Mouse (Mus musculus) brown adipose tissue, adult 24 weeks (tissue): ENCODE measurements around the gene Pthlh. TPM values are rescaled to one million over a fixed set of nuclear protein-coding genes. Genes with fewer than 3 reads are reported as not detected.
"Not testable (repeated sequence)": the region's sequence is repeated elsewhere in the genome, so short reads cannot be mapped to it uniquely, and the experiment has no call there.

Experiments
- H3K27ac ChIP-seq: fragments of 200-500 bp; replicated peaks from 2 replicates; pipeline ENCODE4 v1.5.1; 2012; ENCODE audit warnings: low read depth, mild to moderate bottlenecking, low read length
- H3K4me1 ChIP-seq: fragments of 200-500 bp; 2 replicates; pipeline ENCODE4 v1.6.1; 2012; ENCODE audit warnings: low read length, mixed read lengths; ENCODE audit not compliant: control insufficient read depth, insufficient read depth, insufficient read length
- H3K4me3 ChIP-seq: fragments of 200-500 bp; 2 replicates; pipeline ENCODE4 v1.5.1; 2012; ENCODE audit warnings: low read depth, mild to moderate bottlenecking, low read length, moderate library complexity; ENCODE audit not compliant: insufficient read depth
- polyA plus RNA-seq: library from polyadenylated mRNA; stranded (reverse); fragments of >200 nt; gene quantifications from 2 replicates; pipeline ENCODE4 v1.2.4, GENCODE M21; 2012; ENCODE audit not compliant: missing spikeins, insufficient read depth, insufficient read length

Gene Pthlh
- 1.7 TPM in 1 of 2 replicates, not detected in the other for polyA plus RNA-seq

DNA sequence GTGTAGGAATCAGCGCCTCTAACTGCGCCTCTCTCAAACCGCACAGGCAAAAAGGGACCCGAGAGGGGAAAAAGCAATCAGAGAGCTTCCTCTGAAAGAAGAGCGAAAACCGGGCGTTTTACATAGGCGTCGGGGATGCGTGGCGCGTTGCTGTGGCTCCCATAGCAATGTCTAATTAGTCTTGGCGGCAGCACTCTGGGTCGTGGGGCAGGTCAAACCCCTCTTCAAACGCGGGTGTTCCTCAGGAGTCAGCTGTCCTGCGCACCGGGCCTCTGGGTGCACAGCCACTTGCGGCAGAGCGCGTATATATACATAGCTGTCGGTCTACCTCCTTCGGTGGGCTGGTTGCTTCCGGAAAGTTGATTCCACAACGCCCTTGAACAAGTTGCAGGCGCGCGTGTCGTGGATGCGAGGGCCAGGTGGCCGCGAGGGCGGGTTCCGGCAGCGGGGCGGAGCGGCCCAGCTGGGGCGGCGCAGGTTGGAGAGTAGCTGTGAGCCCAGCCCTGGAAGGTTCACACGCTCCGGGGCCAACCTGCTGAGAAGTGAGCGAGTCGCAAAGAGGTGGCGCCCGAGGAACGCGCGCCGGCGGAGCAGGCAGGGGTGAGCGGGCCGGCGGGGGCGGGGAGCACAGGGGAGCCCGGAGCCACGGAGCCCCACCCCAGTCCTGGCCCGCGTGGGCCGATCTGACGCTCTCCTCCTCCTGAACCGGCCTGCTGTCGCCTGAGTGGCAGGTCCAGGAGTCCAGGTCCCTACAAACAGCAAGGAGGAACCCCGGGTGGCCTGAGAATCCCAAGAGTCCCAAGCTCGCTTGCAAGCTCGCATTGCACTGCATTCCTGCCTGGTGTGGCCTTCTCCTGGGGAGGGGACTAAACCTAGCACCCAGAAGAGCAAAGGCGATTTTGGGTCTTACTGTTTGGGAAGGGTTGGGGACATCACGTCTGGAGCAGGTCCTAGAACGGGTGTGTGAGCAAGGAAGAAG, at the start of gene Pthlh:
Gene Pthlh, minus strand, starts transcription at position 597 of the 979 bp plus-strand sequence.
- no peak within 1 kb of the TSS for H3K27ac ChIP-seq
- H3K4me3 ChIP-seq = peak within 1 kb of the TSS; percentile 55
- H3K4me1 ChIP-seq = no peaks in the 10 kb centered on the region

DNA sequence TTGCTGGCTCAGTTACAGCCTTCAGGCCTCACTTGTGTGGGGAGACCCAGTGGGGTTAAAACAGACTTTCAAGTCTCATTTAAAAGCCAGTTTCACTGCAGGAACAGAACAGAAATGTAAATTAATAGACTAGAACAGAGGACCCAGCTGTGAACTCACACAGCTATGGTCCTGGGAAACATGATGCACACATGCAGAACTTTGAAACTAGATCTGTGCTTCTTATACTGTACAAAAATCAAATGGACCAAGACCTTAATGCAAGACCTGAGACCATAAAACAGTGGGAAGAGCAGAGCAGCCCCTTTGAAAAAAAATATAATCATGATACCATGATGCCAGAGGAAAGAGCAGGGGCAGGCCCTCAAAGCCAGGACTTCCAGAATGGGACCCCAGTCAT, 49.3 kb upstream of the Pthlh start:
- H3K4me3 ChIP-seq = no peak overlapping the region
- no peak overlapping the region for H3K27ac ChIP-seq
- H3K4me1 ChIP-seq = peaks cover 3% of the 10 kb centered on the region; the same call in 1 of the 2 replicates

DNA sequence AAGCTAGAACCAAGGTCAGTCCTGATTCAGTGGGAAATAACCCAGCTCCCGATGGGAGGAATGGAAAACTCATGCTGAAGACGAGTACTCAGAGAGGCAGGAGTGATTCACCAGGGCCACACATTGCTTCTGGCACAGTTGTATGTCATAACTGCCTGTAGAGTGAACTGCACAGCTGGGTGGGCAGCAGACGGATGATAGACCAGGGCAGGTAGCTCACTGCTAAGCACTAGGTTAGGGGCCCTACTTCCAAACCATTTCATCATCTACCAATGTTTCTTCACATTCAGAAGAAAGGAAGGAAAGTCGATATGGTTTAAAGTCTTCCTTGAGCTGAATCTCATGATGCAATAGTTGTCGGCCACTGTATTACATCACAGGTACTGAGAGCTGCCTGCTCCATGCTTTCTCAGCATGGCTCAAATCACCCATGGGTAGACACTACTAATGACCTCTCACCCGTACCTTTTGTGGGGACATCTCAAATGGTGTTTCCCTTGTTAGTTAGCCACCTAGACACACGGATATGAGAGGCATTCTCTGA, 46.5 kb upstream of the Pthlh start:
- Histone ChIP-seq H3K4me1 (peaks cover 3% of the 10 kb centered on the region; the same call in 1 of the 2 replicates), H3K27ac (no peak overlapping the region), H3K4me3 (no peak overlapping the region)

DNA sequence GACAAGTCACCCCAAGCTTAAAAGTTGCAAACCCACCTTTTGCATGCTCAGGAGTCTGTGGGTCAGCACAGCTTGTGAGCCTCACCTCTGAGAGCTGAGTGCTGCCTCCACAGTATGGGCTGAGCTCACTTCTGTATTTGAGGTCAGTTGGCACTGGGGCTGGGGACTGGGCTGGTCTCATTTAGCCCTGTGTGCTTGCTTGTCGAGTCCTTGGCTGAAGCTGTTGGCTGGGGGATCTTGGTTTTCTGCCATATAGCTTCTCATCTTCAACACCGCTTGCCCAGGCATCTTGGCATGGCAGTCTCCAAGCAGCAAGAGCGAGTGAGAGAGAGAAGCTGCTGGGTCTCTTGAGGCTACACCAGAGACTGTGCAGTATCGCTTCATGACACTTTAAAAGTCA, 46.1 kb upstream of the Pthlh start:
- peaks cover 3% of the 10 kb centered on the region; the same call in 1 of the 2 replicates for H3K4me1 ChIP-seq
- no peak overlapping the region for H3K27ac ChIP-seq
- no peak overlapping the region for H3K4me3 ChIP-seq

DNA sequence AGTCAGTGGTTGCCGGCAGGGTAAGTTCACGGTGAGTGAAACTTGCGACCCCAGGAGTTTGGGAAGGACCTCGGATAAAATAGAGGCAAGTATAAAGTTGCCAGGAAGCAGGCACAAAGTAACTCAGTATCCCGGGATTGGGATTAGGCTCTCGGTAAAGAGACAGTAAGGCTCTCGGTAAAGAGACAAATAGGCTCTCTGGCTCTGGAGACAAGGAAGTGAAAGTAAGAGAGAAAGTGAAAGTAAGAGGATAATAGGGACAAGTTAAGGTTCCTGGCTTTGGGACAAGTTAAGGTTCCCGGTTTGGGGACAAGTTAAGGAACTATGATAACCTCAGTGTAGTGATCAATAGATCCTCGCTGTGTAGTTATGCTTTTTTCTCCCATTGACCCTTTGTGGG, 40.3 kb upstream of the Pthlh start:
- H3K27ac ChIP-seq, H3K4me3 ChIP-seq, H3K4me1 ChIP-seq: not testable (repeated sequence)

DNA sequence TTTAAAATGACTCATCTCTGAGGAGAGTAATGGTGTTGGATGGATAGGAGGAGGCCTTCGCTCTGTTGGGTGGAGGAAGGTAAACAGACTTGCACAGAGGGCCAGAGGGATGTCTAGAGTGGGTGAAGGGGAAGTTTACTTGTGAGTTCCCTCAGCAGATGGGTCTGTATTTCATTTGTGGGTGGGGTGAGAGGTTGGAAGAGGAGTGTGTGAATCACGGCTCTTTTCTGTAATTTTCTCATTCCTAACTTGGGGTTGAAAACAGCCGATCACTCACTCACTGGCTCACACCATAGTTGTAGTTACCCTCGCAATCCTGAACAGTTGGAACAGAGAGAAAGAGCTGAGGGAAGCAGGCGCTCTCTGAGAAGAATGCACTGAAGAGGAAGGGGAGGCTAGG, 35.6 kb upstream of the Pthlh start:
- no peak overlapping the region for H3K4me3 ChIP-seq
- no peak overlapping the region for H3K27ac ChIP-seq
- no peaks in the 10 kb centered on the region for H3K4me1 ChIP-seq

DNA sequence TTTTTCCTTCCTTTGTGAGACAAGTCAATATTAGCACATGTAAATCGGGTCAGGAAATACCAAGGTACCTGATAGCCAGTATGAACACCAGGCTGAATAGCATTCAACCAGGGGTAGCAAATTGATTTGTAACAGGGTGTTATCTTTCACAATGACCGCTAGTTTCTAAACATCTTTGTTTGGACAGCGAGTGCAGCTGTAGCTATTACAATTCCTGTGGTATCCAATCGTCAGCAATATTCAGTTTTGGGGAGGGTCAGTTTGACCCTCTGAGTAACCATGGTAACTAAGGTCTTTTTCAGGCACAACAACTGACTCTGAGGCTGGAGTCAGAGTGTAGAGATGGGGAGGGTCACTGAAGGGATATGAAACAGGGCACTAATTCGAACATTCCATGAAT, 15.3 kb upstream of the Pthlh start:
- H3K4me3 ChIP-seq = no peak overlapping the region
- no peak overlapping the region for H3K27ac ChIP-seq
- no peaks in the 10 kb centered on the region for H3K4me1 ChIP-seq

DNA sequence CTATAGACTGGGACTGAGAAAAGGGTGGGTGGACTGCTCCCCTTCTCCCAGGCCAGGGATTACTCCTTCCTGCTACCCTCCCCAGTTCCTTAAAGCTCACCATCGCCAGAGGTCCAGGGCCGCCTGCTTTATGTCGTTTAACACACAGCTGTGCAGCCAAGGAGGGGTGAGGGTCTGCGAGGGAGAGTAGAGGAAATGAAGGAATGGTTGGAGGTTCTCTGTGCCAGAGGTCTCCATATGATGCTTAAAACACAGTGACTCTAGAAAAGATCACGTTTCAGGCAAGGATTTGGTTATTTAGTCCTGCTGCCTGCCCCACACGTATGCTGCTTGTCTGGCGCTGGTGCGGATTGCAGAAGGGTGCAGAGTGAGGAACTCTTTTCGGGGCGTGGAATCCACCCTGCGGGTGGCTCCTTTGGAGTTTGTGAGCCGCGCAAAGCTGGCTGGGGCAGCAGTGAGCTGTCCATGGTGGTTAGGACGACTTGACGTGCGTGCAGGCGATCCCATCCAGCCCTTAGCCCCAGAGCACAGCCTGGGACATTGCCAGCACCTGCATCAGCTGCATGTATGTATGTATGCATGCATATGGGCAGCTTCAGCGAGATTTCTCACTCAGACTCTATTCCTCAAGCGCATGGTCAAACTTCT, 4.3 kb upstream of the Pthlh start:
- no peak overlapping the region for H3K27ac ChIP-seq
- H3K4me1 ChIP-seq = no peaks in the 10 kb centered on the region
- H3K4me3 ChIP-seq = no peak overlapping the region

DNA sequence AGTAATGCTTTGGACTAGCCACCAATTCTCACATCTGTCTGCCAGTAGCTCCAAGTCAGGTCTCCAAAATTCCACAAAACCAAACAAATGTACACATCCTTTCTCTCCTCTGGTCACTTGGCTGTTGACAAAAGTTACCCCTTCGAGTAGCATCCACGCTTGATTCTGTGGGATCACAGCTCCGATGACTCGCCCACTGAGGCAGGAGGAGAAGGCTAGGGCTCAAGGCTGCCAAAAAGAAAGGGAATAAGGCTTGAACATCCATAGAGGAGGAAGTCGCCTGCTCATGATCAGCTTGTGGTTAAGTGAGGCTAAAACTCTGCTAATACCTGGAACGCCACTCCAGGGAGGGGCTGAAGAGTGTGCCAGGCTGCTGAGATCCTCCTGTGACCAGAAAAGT, 2.5 kb upstream of the Pthlh start:
- Histone ChIP-seq H3K27ac (no peak overlapping the region), H3K4me1 (no peaks in the 10 kb centered on the region), H3K4me3 (no peak overlapping the region)

DNA sequence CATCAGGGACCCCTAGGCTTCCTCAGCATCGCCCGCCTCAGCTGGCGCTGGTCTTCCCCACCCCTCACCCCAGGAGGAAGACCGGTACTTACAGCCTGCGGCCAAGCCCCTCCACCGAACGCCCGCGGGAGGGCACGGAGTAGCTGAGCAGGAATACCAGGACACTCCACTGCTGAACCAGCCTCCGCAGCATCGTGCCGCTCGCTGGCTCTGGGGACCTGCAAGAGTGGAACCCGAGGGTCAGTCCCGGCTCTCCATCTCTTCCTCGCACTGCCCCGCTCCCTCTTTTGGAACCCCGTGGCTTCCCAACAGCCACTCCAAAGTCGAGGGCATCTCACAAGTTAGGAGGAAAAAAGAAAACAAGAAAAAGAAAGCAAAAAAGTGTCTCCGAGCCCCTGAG, 805 bp downstream of the Pthlh start:
- peak overlapping the region; percentile 55 for H3K4me3 ChIP-seq
- H3K27ac ChIP-seq = no peak overlapping the region

DNA sequence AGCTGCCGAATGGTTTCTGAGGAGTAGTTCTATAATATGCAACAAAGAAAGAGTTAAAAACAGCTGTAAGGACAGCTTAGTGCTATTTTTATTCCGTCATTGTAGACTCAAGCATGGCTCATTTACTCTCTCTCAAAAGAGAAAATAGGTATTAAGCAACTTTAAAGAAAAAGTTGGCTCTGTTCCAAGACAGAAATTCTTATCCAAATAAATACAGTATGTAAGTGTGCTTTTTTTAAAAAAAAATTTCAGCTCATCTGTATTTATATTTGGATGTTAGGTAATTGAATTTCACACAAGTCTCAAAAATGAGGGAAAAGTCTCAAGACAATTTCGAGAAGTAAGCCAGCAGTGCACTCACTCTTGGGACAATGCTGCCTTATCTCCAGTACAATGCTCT, 2.4 kb downstream of the Pthlh start:
- Histone ChIP-seq H3K4me1 (no peaks in the 10 kb centered on the region), H3K27ac (no peak overlapping the region), H3K4me3 (no peak overlapping the region)

More for the DNA sequence above, 805 bp downstream of the Pthlh start:
- no peaks in the 10 kb centered on the region for H3K4me1 ChIP-seq

DNA sequence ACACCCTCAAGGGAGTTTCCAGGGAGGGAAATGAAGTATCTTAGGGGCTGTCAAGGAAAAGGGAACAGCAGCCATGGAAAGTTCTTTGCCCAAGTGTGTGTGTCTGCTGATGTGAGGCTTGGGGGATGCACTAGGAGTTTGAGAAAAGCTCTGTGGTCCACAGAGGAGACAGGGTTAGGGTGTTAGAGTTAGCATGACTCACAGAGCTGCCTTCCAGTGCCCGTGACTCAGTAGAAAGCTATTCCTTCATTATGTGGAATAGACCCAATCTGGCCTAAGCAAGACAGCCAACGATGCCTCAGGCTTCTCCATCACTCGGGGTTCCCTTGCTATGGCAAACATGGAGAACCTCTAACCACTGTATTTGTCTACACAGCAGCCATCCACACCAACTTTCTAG, 3.2 kb downstream of the Pthlh start:
- Histone ChIP-seq H3K27ac (no peak overlapping the region), H3K4me1 (no peaks in the 10 kb centered on the region), H3K4me3 (no peak overlapping the region)

DNA sequence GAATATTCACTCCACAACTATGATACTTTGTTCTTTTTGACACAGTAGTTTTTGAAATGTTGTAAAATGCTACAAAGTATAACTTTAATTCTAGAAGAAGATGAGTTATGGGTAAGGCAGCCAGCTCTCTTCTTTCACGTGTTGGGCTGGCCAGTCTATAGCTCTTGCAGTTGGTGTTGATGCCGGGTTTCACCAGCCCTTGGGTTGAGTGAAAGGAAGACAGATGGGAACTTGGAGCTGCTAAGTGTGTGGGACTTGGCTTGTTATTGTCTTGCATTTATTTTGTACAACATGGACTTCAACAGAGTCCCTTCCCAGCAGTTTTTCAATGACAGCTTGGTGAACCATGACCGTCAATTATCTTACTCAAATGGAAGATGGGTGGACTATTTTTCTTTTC, 16.2 kb downstream of the Pthlh start:
- no peak overlapping the region for H3K4me3 ChIP-seq
- H3K27ac ChIP-seq = no peak overlapping the region
- no peaks in the 10 kb centered on the region for H3K4me1 ChIP-seq

DNA sequence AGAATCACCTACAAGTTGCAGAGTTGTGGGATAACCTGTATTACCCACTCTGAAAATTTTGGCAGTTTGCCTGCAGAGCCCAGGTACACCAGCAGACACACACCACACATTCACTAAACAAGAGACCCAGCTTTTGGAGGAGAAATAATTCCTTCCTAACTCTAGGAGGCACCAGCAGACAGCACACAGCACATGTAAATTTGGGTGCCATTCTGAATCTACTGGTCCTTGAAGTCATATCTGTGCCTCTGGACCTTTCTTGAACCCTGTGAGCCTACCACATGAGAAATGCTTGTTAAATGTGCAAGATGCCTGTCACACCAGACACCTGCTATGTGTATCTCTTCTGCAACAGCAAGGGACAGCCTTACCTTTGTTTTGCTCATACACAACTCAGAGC, 19.7 kb downstream of the Pthlh start:
- Histone ChIP-seq H3K4me3 (no peak overlapping the region), H3K27ac (no peak overlapping the region), H3K4me1 (no peaks in the 10 kb centered on the region)

DNA sequence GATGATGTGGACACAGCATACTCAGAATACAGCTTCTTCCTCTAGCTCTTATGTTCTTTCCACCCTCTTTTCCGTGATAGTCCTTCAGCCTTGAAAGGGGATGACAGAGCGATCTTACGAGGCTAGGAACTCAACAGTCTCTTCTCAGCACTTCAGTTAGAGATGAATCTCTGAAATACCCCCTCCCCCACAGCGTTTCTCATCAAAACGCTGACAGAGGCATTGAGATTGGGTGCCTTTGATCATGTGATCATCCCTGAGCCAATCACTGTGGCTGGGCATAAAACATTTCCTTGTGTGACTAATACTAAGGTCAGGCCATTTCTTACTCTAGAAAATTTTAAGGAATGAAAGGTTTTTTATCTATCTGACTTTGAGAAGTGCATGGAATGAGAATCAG, 20.3 kb downstream of the Pthlh start:
- H3K27ac ChIP-seq = no peak overlapping the region
- H3K4me1 ChIP-seq = no peaks in the 10 kb centered on the region
- no peak overlapping the region for H3K4me3 ChIP-seq
